Mouse (Mus musculus) cerebellum, postnatal 36 days (tissue): ENCODE data around the gene Tcea2.
A peak's percentile ranks its signal among the peaks of the same experiment; 100 is the strongest.

ENCODE experiments used
- DNase-seq, 2 experiments: peaks; one replicate each; pipeline ENCODE4 v3.0.0; 2021 to 2022; ENCODE audit warnings: mixed read lengths in 2 of 2

The Tcea2 gene

DNA sequence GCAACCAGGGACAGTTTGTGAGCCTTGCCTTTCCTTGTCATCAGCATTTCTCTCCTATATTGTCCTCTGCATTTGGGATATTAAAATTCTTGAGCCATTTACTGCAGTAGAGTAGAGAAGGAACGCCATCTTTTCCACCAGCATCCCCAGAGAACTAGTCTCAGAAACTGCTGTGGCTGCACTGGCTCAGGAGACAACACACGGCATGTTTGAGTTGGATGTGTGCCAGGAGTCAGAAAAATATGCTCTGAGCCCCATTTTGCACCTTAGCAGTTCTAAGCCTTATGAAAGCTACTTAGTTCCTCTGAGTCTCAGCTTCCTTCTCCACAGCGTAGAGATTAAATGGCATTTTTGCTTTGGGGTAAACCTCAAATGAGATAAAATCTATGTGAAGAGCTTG, 36.9 kb downstream of the Tcea2 start:
- no peak for DNase-seq

DNA sequence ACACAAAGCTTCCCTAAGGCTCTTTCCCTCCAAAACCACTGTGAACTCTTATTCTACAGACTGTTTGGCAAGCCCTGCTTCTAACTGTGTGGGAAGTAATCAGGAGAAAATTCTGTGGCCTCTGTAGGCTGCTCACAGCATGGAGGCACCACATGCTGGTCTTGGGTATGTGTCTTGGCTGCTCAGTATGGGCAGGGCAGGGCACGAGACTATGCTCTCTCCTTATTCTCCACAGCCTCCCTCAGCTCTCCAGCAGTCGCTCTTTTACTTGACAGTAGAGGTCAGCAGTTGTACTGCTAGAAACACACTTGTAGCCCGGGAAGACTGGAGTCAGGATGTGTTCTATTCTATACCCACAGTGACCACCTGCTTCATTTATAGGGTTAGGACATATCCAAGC, 40.0 kb downstream of the Tcea2 start:
- peak; percentile 40 to 47 for DNase-seq

DNA sequence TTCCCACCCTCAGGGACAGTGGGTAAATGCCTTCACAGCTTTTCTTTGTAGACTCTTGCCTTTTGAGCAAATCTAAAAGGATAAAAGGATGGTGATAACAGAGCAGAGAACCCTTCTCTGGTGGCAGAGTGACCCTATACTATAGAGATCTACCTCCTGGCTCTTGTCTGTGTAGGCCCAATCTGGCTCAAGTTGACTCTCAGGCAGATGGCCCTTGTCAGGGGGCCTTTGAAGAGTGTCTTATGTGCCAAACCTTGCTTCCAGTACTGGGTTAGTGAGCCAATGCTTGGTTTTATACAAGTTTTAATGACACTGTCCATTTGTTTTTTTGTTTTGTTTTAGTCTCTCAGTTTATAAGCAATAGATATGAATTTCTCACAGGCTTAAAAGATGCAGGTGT, 41.1 kb downstream of the Tcea2 start:
- peak; percentile 64 to 68 for DNase-seq

DNA sequence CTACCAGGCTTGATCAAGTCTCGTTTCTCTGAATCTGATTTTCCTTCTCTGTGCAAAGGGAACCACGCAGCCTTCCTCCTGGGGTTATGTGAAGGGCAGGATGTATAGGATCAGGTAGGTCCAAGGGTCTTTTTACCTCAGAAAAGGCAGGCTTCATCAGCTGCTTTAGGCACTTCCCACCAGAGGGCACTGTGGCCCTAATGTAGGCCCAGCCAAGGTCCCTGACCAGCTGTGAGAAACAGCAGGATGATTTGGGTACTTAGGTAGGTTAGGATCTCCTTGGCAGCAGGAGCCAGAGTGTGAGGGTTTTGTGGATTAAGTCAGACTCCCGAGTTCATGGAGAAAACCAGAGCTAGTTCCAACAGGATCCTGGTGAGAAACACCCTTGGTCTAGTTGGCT, 42.1 kb downstream of the Tcea2 start:
- DNase-seq = peak; percentile 37 to 50

DNA sequence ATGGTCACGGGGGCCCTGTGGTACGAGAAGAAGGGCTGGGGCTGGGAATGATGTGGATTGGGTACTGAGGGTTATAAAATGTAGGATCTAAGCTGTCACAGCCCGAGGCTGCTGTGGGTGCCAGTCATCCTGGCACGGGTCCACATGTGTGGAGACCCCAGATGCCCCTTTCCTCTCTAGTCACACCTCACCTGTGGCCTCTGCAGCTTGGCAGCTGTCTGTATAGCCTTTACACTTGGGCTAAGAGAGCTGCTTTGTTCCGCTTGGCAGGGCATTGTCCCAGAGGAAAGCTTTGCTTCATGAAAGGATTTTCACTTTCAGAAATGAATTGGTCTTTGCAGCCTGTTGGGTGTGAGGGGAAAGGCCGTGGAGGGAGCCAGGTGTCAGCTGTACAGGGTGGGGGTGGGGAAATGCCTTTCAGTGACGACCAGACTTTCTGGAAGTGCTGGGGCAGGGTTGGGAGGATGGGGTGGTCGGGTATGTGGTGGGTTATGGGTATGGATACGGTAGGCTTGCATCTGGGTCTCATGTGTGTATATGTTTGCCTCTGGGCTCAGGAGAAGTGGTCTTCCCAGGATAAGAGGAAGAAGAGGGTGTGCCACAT, 47.7 kb downstream of the Tcea2 start:
- DNase-seq = no peak

DNA sequence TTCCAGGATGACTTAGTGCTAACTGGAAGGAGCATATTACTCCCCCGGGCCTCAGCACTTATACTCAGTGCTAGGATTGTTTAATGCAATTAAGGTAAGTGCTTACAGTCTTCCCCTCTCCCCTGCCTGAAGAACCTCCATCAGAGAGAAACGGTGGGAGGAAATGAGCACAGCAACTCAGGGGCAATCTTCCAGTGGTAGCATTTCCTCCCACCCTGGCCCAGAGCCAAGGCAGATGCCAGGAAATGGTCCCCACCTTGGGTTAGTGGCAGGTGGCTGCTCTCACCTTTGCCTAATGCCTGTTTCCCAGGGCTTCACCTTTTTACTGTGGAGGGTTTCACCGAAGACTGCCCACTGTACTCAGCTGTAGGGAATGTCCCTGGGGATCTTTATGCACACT, 49.9 kb downstream of the Tcea2 start:
- DNase-seq = no peak
